Mouse (Mus musculus): ENCODE measurements at regions not wholly inside any gene's neighbourhood (a gene's known extent, or its start where the extent isn't known, plus 50 kb on each side); places are given as distances from the start of the nearest gene placed in this dataset.

DNA sequence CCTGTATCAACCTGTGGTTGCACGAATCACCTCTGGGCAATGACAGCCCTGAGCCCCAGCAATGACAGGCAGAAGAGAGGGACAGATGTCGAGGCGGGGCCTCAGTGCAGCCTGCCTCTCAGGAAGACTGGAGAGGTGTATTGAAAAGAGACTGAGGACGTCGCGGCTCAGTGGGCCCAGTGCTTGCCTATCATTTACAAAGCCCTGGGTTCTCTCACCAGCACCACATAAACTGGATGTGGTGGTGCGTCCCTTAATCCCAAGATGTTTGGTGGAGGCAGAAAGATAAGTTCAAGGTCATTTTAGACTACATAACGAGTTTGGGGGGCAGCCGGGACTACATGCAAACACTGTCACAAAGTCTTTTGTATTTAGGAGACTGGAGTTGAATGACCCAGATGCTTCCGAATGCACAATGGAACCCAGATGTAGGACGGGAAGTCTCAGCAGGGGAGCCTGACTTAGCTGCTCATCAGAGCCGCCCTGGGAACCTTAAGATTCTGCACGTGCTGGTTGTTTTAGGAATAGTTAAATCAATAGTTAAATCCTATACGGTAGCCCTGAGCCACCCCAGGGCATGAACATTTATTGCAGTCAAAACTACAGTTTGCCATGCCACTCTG, 72.8 kb downstream of the Gadd45g start:
- TF ChIP-seq CTCF (IDR thresholded peaks at IDR 0.05; ENCODE audit: low read depth, low read length) (no peak), POLR2A (IDR thresholded peaks at IDR 0.05; ENCODE audit: borderline replicate concordance, low read depth, low read length) (no peak)
